Mouse (Mus musculus) bone marrow, adult 2 months (tissue): ENCODE data around the gene Jak1.

ENCODE experiments used
- CTCF ChIP-seq: fragments of 200-500 bp; IDR thresholded peaks from 2 replicates; pipeline ENCODE4 v1.5.1; 2011; ENCODE audit warnings: low read length, control low read depth; ENCODE audit not compliant: control insufficient read depth, insufficient read depth
- POLR2A ChIP-seq: fragments of 200-500 bp; IDR thresholded peaks from 2 replicates; pipeline ENCODE4 v1.6.1; 2011; ENCODE audit warnings: low read depth, mild to moderate bottlenecking, control low read depth, low read length, borderline replicate concordance; ENCODE audit not compliant: control insufficient read depth

GRCm38 (mm10) chr4:101265523-101265922, 441 bp upstream of the Jak1 start:
- TF ChIP-seq CTCF = no peak
- TF ChIP-seq POLR2A = no peak
